Comparison of ENCODE assay signal across 19 mouse cellular contexts in genomic region chr2:142712727-142713126, GRCm38 (mm10).
"Had no signal": no experiment of that assay in that cellular context is flagged by ENCODE, and none has a peak within 500 bp of the region (broad histone marks: within the 10 kb centered on the region; RNA-seq: fewer than 3 reads in every experiment).

No protein-coding gene starts in this region.

- H3K27ac ChIP-seq: intestine, embryonic 15.5 days; kidney, embryonic 15.5 days; limb, embryonic 10.5 days; limb, embryonic 13.5 days; liver, embryonic 14.5 days; neural tube, embryonic 13.5 days had no signal

- H3K4me2 ChIP-seq: intestine, embryonic 15.5 days; kidney, embryonic 15.5 days; limb, embryonic 13.5 days; lung, embryonic 14.5 days; neural tube, embryonic 13.5 days had no signal

- DNase-seq: kidney, adult 11 months; kidney, adult 8-10 months; kidney, postnatal 10 days; kidney, postnatal 4 days; liver; liver, postnatal 0 days; lung, embryonic 14.5 days; midbrain, embryonic 14.5 days; retina, postnatal 1 day; thymus, adult 18-20 months; thymus, postnatal 36 days had no signal

- H3K9me3 ChIP-seq: intestine, embryonic 15.5 days; kidney, embryonic 15.5 days; limb, embryonic 10.5 days; limb, embryonic 13.5 days; neural tube, embryonic 13.5 days had no signal

- H3K9ac ChIP-seq: intestine, embryonic 15.5 days; kidney, embryonic 15.5 days; limb, embryonic 13.5 days; liver, embryonic 14.5 days; liver, postnatal 0 days; lung, embryonic 14.5 days; neural tube, embryonic 13.5 days had no signal

- H3K4me3 ChIP-seq: intestine, embryonic 15.5 days; kidney, embryonic 15.5 days; limb, embryonic 10.5 days; limb, embryonic 13.5 days; myocyte; neural tube, embryonic 13.5 days had no signal

- H3K27me3 ChIP-seq: intestine, embryonic 15.5 days; kidney, embryonic 15.5 days; limb, embryonic 13.5 days; neural tube, embryonic 13.5 days had no signal

- H3K36me3 ChIP-seq: intestine, embryonic 15.5 days had no signal

- H3K4me1 ChIP-seq: intestine, embryonic 15.5 days; kidney, embryonic 15.5 days; limb, embryonic 13.5 days; neural tube, embryonic 13.5 days had no signal

- ATAC-seq: intestine, embryonic 15.5 days; liver, postnatal 0 days; lung, postnatal 0 days had no signal
